22 mouse cellular contexts compared by ENCODE assay signal in genomic region chr7:100784650-100785049, GRCm38 (mm10).
DNase-seq lines count a peak whose midpoint lies in the region; ATAC-seq and TF ChIP-seq lines count a peak whose summit lies in the region.
"Had no signal": no experiment of that assay in that cellular context is flagged by ENCODE, and none has a peak within 500 bp of the region (broad histone marks: within the 10 kb centered on the region; RNA-seq: fewer than 3 reads in every experiment).

No protein-coding gene starts in this region.

- 0 out of 2 replicates have a peak, but pooled peaks cover 3% of the 10 kb centered on the region for H3K4me1 ChIP-seq in kidney, embryonic 14.5 days (ENCODE audit: control insufficient read depth, insufficient read depth, low read length)
- H3K4me1 ChIP-seq in embryonic facial prominence, embryonic 14.5 days (ENCODE audit: control insufficient read depth, insufficient read depth, low read length) = no peaks in the 10 kb centered on the region
- peaks cover 7% of the 10 kb centered on the region; the same call in 1 of the 2 replicates for H3K4me1 ChIP-seq in limb, embryonic 15.5 days

- TF ChIP-seq POLR2A in brain, embryonic 14.5 days (IDR thresholded peaks at IDR 0.05; ENCODE audit: borderline replicate concordance, extremely low read depth, insufficient read depth, insufficient read length, poor library complexity, severe bottlenecking) = no peak

- H3K4me2 ChIP-seq in kidney, embryonic 14.5 days (replicated peaks; ENCODE audit: low read depth, low read length) = no peak overlapping the region
- no peak overlapping the region for H3K4me2 ChIP-seq in embryonic facial prominence, embryonic 14.5 days (ENCODE audit: low read depth, low read length)
- no peak overlapping the region for H3K4me2 ChIP-seq in limb, embryonic 15.5 days
- H3K4me2 ChIP-seq: forebrain, embryonic 12.5 days; heart, embryonic 13.5 days; midbrain, embryonic 12.5 days had no signal

- no peak for DNase-seq in kidney, adult 11 months
- peak; percentile 23 for DNase-seq in brain, embryonic 14.5 days (ENCODE audit: low read depth)
- peak; percentile 29 for DNase-seq in embryonic facial prominence, embryonic 14.5 days (ENCODE audit: low spot score)
- DNase-seq in lung, postnatal 36 days = no peak
- DNase-seq in frontal cortex, postnatal 25 days (ENCODE audit: low spot score in 2 of 2) = no peak
- DNase-seq: adrenal gland, adult 8-10 months; cerebellum, adult 11 months; cerebellum, postnatal 36 days; heart, postnatal 36 days; kidney, postnatal 14 days; lung, adult 18-20 months; retina, postnatal 1 day; thymus, postnatal 36 days had no signal

- H3K36me3 ChIP-seq in kidney, embryonic 14.5 days (ENCODE audit: control insufficient read depth, insufficient read depth, low read length) = no peaks in the 10 kb centered on the region
- H3K36me3 ChIP-seq in embryonic facial prominence, embryonic 14.5 days (ENCODE audit: control insufficient read depth, insufficient read depth, low read length) = 0 out of 2 replicates have a peak, but pooled peaks cover 6% of the 10 kb centered on the region
- H3K36me3 ChIP-seq in limb, embryonic 15.5 days = no peaks in the 10 kb centered on the region
- H3K36me3 ChIP-seq: midbrain, embryonic 12.5 days had no signal

- H3K9me3 ChIP-seq in kidney, embryonic 14.5 days (ENCODE audit: control insufficient read depth, low read length) = no peaks in the 10 kb centered on the region
- H3K9me3 ChIP-seq in embryonic facial prominence, embryonic 14.5 days (ENCODE audit: control insufficient read depth, low read length) = no peaks in the 10 kb centered on the region
- H3K9me3 ChIP-seq in limb, embryonic 15.5 days = no peaks in the 10 kb centered on the region
- H3K9me3 ChIP-seq: forebrain, embryonic 12.5 days; G1E; heart, embryonic 13.5 days; midbrain, embryonic 12.5 days had no signal

- TF ChIP-seq CTCF in brain, embryonic 14.5 days (IDR thresholded peaks at IDR 0.05; ENCODE audit: borderline replicate concordance, extremely low read depth, insufficient read depth, insufficient read length) = no peak

- WGBS in kidney, embryonic 14.5 days = 42% methylated on average over 2 of the region's 2 CpGs
- 43% methylated on average over 2 of the region's 2 CpGs for WGBS in embryonic facial prominence, embryonic 14.5 days
- WGBS in limb, embryonic 15.5 days = 22% methylated on average over 2 of the region's 2 CpGs

- no peak overlapping the region for H3K9ac ChIP-seq in kidney, embryonic 14.5 days (ENCODE audit: low read depth, low read length)
- H3K9ac ChIP-seq in embryonic facial prominence, embryonic 14.5 days (ENCODE audit: low read depth, low read length) = no peak overlapping the region
- no peak overlapping the region for H3K9ac ChIP-seq in limb, embryonic 15.5 days
- H3K9ac ChIP-seq: forebrain, embryonic 12.5 days; heart, embryonic 13.5 days; midbrain, embryonic 12.5 days had no signal

- H3K4me3 ChIP-seq in kidney, embryonic 14.5 days (ENCODE audit: low read length) = no peak overlapping the region
- no peak overlapping the region for H3K4me3 ChIP-seq in embryonic facial prominence, embryonic 14.5 days (ENCODE audit: low read depth, low read length)
- H3K4me3 ChIP-seq in limb, embryonic 15.5 days = no peak overlapping the region
- H3K4me3 ChIP-seq: forebrain, embryonic 12.5 days; heart, embryonic 13.5 days; midbrain, embryonic 12.5 days had no signal

- no peak overlapping the region for H3K27ac ChIP-seq in kidney, embryonic 14.5 days (ENCODE audit: low read depth, low read length)
- no peak overlapping the region for H3K27ac ChIP-seq in embryonic facial prominence, embryonic 14.5 days (replicated peaks; ENCODE audit: low read depth, low read length)
- no peak overlapping the region for H3K27ac ChIP-seq in limb, embryonic 15.5 days
- H3K27ac ChIP-seq: forebrain, embryonic 12.5 days; heart, embryonic 13.5 days; macrophage; midbrain, embryonic 12.5 days had no signal

- ATAC-seq in kidney, embryonic 14.5 days (ENCODE audit: low FRiP score, low TSS enrichment) = 0 out of 2 replicates have a peak, but pooled peaks have one; percentile 60
- ATAC-seq in embryonic facial prominence, embryonic 14.5 days (ENCODE audit: low read depth) = no peak
- 0 out of 2 replicates have a peak, but pooled peaks have one; percentile 30 for ATAC-seq in limb, embryonic 15.5 days (ENCODE audit: insufficient number of reproducible peaks, low FRiP score, low TSS enrichment, low read depth)
- ATAC-seq: CD4-positive, CD25-positive, alpha-beta regulatory T cell, adult 4 months; intestine, embryonic 16.5 days had no signal

- H3K27me3 ChIP-seq in kidney, embryonic 14.5 days (ENCODE audit: control insufficient read depth, insufficient read depth, low read length) = no peaks in the 10 kb centered on the region
- no peaks in the 10 kb centered on the region for H3K27me3 ChIP-seq in embryonic facial prominence, embryonic 14.5 days (replicated peaks; ENCODE audit: control insufficient read depth, insufficient read depth, low read length)
- H3K27me3 ChIP-seq in limb, embryonic 15.5 days = no peaks in the 10 kb centered on the region
- H3K27me3 ChIP-seq: forebrain, embryonic 12.5 days; heart, embryonic 13.5 days; midbrain, embryonic 12.5 days had no signal

Comparison
In these comparisons a context has a peak if more than half of its experiments do, and no peak if none do; other contexts are left out.
1. DNase-seq: peak in brain, embryonic 14.5 days (single experiment) and embryonic facial prominence, embryonic 14.5 days (single experiment); none in kidney, adult 11 months (single experiment), lung, postnatal 36 days (single experiment) and frontal cortex, postnatal 25 days (0 of 2).